ENCODE assay signal across 14 mouse cellular contexts in the genomic region with DNA sequence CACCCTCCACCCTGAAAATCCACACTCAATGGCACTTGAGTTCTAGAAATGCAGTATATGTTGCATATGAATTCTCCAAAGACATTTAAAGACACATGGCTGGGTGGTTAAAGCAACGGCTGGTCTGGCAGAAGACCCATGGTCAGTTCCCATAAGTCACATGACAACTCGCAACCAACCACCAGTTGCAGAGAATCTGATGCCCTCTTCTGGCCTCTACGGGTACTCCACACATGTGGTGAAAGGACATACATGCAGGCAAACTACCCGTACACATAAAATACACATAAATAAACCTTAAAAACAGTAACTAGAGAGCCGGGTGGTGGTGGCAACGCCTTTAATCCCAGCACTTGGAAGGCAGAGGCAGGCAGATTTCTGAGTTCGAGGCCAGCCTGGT.
"Had no signal": no experiment of that assay in that cellular context is flagged by ENCODE, and none has a peak within 500 bp of the region (broad histone marks: within the 10 kb centered on the region; RNA-seq: fewer than 3 reads in every experiment).

No protein-coding gene starts in this region.

- H3K27ac ChIP-seq: limb, embryonic 15.5 days; liver, embryonic 15.5 days; lung, embryonic 15.5 days; neural tube, embryonic 12.5 days; stomach, embryonic 15.5 days had no signal

- H3K4me1 ChIP-seq: limb, embryonic 15.5 days; liver, embryonic 15.5 days; lung, embryonic 15.5 days; neural tube, embryonic 12.5 days; stomach, embryonic 15.5 days had no signal

- H3K36me3 ChIP-seq: liver, embryonic 15.5 days; lung, embryonic 15.5 days; stomach, embryonic 15.5 days had no signal

- DNase-seq: kidney, adult 11 months; kidney, postnatal 14 days; layer of hippocampus, adult 9-11 months; layer of hippocampus, postnatal 36 days; lung, postnatal 36 days; midbrain, embryonic 14.5 days; right cerebral cortex, postnatal 4 days; spleen, adult 18-20 months; thymus, postnatal 36 days had no signal

- H3K4me3 ChIP-seq: limb, embryonic 15.5 days; liver, embryonic 15.5 days; lung, embryonic 15.5 days; neural tube, embryonic 12.5 days; stomach, embryonic 15.5 days had no signal

- H3K9me3 ChIP-seq: limb, embryonic 15.5 days; liver, embryonic 15.5 days; lung, embryonic 15.5 days; neural tube, embryonic 12.5 days; stomach, embryonic 15.5 days had no signal

- H3K4me2 ChIP-seq: limb, embryonic 15.5 days; liver, embryonic 15.5 days; lung, embryonic 15.5 days; neural tube, embryonic 12.5 days; stomach, embryonic 15.5 days had no signal

- H3K27me3 ChIP-seq: limb, embryonic 15.5 days; liver, embryonic 15.5 days; lung, embryonic 15.5 days; neural tube, embryonic 12.5 days; stomach, embryonic 15.5 days had no signal

- H3K9ac ChIP-seq: limb, embryonic 15.5 days; liver, embryonic 15.5 days; lung, embryonic 15.5 days; neural tube, embryonic 12.5 days; stomach, embryonic 15.5 days had no signal
